ENCODE assay signal across 11 mouse cellular contexts in the genomic region with DNA sequence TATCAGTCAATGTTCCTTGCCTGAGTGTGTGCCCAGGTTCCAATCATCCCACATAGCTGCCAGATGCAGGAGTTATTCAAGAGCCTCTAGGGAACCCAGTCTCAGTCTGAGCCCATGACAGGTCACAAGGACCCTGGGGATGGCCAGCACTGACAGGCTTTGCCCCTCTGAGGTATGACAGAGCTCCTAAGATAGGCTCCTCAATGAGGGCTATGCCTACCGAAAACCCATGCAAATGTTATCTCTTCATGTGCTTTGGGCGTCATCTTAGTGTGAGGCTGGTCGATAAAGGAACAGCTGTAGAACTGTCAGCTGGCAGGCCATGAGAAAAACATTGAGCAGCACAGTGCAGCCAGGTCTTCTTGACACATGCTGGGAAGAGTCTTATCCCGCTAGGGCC. TPM values are rescaled to one million over a fixed set of nuclear protein-coding genes. Genes with fewer than 3 reads are reported as not detected.
A peak's percentile ranks its signal among the peaks of the same experiment; 100 is the strongest.
DNase-seq lines count a peak whose midpoint lies in the region; ATAC-seq and TF ChIP-seq lines count a peak whose summit lies in the region.
"Had no signal": no experiment of that assay in that cellular context is flagged by ENCODE, and none has a peak within 500 bp of the region (broad histone marks: within the 10 kb centered on the region; RNA-seq: fewer than 3 reads in every experiment).

No protein-coding gene starts in this region.

- peaks cover 21% of the 10 kb centered on the region for H3K36me3 ChIP-seq in heart, embryonic 12.5 days
- peaks cover 0 to 16% of the 10 kb centered on the region in 2 experiments; a peak in 3 of 4 replicates for H3K36me3 ChIP-seq in MEL (ENCODE audit: control insufficient read depth in 1 of 2, insufficient read depth in 2 of 2, low read length in 2 of 2)
- peaks cover 48% of the 10 kb centered on the region for H3K36me3 ChIP-seq in liver, embryonic 15.5 days (replicated peaks)

- peak overlapping the region; percentile 27 for H3K4me2 ChIP-seq in heart, embryonic 12.5 days
- peak overlapping the region; percentile 91 for H3K4me2 ChIP-seq in liver, embryonic 15.5 days

- TF ChIP-seq EP300 in MEL (IDR thresholded peaks at IDR 0.05; ENCODE audit: low read depth in 1 of 2, low read length in 2 of 2): peak; percentile 59 to 77

- TF ChIP-seq POLR2A in MEL (IDR thresholded peaks at IDR 0.05; ENCODE audit: control insufficient read depth in 1 of 2, insufficient read depth in 1 of 2, low read depth in 1 of 2, low read length in 2 of 2, poor library complexity in 1 of 2): no peak

- no peaks in the 10 kb centered on the region for H3K79me2 ChIP-seq in MEL (ENCODE audit: control insufficient read depth, insufficient read depth, low read length, poor library complexity)

- WGBS in heart, embryonic 12.5 days: 42% methylated on average over 4 of the region's 4 CpGs
- WGBS in liver, embryonic 15.5 days (ENCODE audit: insufficient replicate concordance): 27% methylated on average over 4 of the region's 4 CpGs

- H3K9me3 ChIP-seq in heart, embryonic 12.5 days (replicated peaks): no peaks in the 10 kb centered on the region
- no peaks in the 10 kb centered on the region for H3K9me3 ChIP-seq in MEL (replicated peaks; ENCODE audit: insufficient read depth, low read length)
- no peaks in the 10 kb centered on the region for H3K9me3 ChIP-seq in liver, embryonic 15.5 days (replicated peaks)
- H3K9me3 ChIP-seq: megakaryocyte, embryonic 14.5 days had no signal

- DNase-seq in heart, adult 18-20 months: no peak
- DNase-seq in MEL (ENCODE audit: low read depth, low spot score): peak; percentile 67
- DNase-seq in embryo, embryonic 10 days (ENCODE audit: low spot score): no peak
- no peak for DNase-seq in kidney, postnatal 25 days
- no peak for DNase-seq in embryo, embryonic 11 days
- DNase-seq: cerebellum, postnatal 25 days; kidney, postnatal 10 days had no signal

- H3K4me1 ChIP-seq in heart, embryonic 12.5 days (replicated peaks): peaks cover 22% of the 10 kb centered on the region
- H3K4me1 ChIP-seq in MEL (ENCODE audit: control insufficient read depth in 1 of 2, insufficient read depth in 2 of 2, low read length in 2 of 2): peaks cover 10 to 18% of the 10 kb centered on the region in 2 experiments
- peaks cover 66% of the 10 kb centered on the region for H3K4me1 ChIP-seq in liver, embryonic 15.5 days (replicated peaks)

- no peaks in the 10 kb centered on the region for H3K27me3 ChIP-seq in heart, embryonic 12.5 days (replicated peaks)
- H3K27me3 ChIP-seq in MEL (ENCODE audit: control insufficient read depth in 1 of 2, insufficient read depth in 2 of 2, low read length in 2 of 2): no peaks in the 10 kb centered on the region
- no peaks in the 10 kb centered on the region for H3K27me3 ChIP-seq in liver, embryonic 15.5 days

- no peak overlapping the region for H3K4me3 ChIP-seq in heart, embryonic 12.5 days
- H3K4me3 ChIP-seq in MEL (ENCODE audit: control insufficient read depth in 1 of 2, insufficient read depth in 1 of 2, low read depth in 2 of 2, low read length in 2 of 2): no peak overlapping the region
- H3K4me3 ChIP-seq in liver, embryonic 15.5 days (replicated peaks): peak overlapping the region; percentile 79

- peak; percentile 59 for ATAC-seq in heart, embryonic 12.5 days (ENCODE audit: insufficient number of reproducible peaks, low FRiP score)
- ATAC-seq in erythroblast, adult 5-6 weeks (replicated peaks; ENCODE audit: low FRiP score, poor library complexity, severe bottlenecking): peak; percentile 64
- peak; percentile 81 for ATAC-seq in liver, embryonic 15.5 days (ENCODE audit: insufficient read depth)

- H3K27ac ChIP-seq in heart, embryonic 12.5 days (ENCODE audit: poor library complexity, severe bottlenecking): peak overlapping the region; percentile 71
- H3K27ac ChIP-seq in MEL (ENCODE audit: control insufficient read depth, low read depth, low read length): no peak overlapping the region
- peak overlapping the region; percentile 98 for H3K27ac ChIP-seq in liver, embryonic 15.5 days (replicated peaks)

- TF ChIP-seq RAD21 in MEL (IDR thresholded peaks at IDR 0.05; ENCODE audit: low read depth, low read length): no peak

- no peak for TF ChIP-seq CTCF in MEL (IDR thresholded peaks at IDR 0.05 in 2 of 3, conservative IDR thresholded peaks at IDR 0.05 in 1 of 3; ENCODE audit: control insufficient read depth in 1 of 3, insufficient read depth in 1 of 3, low read depth in 2 of 3, low read length in 3 of 3, poor library complexity in 1 of 3, severe bottlenecking in 1 of 3)

- no peak overlapping the region for H3K9ac ChIP-seq in heart, embryonic 12.5 days
- no peak overlapping the region for H3K9ac ChIP-seq in MEL (ENCODE audit: control insufficient read depth, low read depth, low read length, poor library complexity, severe bottlenecking)
- H3K9ac ChIP-seq in liver, embryonic 15.5 days: peak overlapping the region; percentile 55

TF ChIP-seq in MEL, 35 proteins besides CTCF, POLR2A, EP300 and RAD21:
- TF ChIP-seq CHD1 (IDR thresholded peaks at IDR 0.05; ENCODE audit: low read depth, low read length) (no peak), RCOR1 (IDR thresholded peaks at IDR 0.05; ENCODE audit: low read depth, low read length) (no peak), E2F4 (IDR thresholded peaks at IDR 0.05; ENCODE audit: borderline replicate concordance, low read depth, low read length) (no peak), MYC (IDR thresholded peaks at IDR 0.05; ENCODE audit: low read depth, low read length) (0 out of 2 replicates have a peak, but pooled peaks have one; percentile 54), GATA1 (IDR thresholded peaks at IDR 0.05; ENCODE audit: low read depth, low read length) (peak; percentile 87), MAZ (IDR thresholded peaks at IDR 0.05; ENCODE audit: low read depth, low read length) (0 out of 2 replicates have a peak, but pooled peaks have one; percentile 13), HCFC1 (IDR thresholded peaks at IDR 0.05; ENCODE audit: low read depth, low read length) (0 out of 2 replicates have a peak, but pooled peaks have one; percentile 24), MAX (IDR thresholded peaks at IDR 0.05; ENCODE audit: low read length) (peak; percentile 81), USF1 (IDR thresholded peaks at IDR 0.05; ENCODE audit: low read depth, low read length) (peak; percentile 33; the same call in 1 of the 2 replicates), BHLHE40 (IDR thresholded peaks at IDR 0.05; ENCODE audit: borderline replicate concordance, low read depth, low read length) (peak; percentile 81), TCF12 (IDR thresholded peaks at IDR 0.05; ENCODE audit: low read depth, low read length) (peak; percentile 85), SIN3A (IDR thresholded peaks at IDR 0.05; ENCODE audit: low read length) (peak; percentile 100), ETS1 (IDR thresholded peaks at IDR 0.05; ENCODE audit: low read depth, low read length) (peak; percentile 100), GABPA (IDR thresholded peaks at IDR 0.05; ENCODE audit: low read depth, low read length) (no peak), MXI1 (IDR thresholded peaks at IDR 0.05; ENCODE audit: low read depth, low read length) (peak; percentile 96)

RNA-seq across cellular contexts. Expression of gene Fn3k, which starts 1.3 kb away (rescaled TPM):
- 6.2 TPM in 2 replicates for polyA plus RNA-seq in heart, embryonic 12.5 days (2016; fragmentation: Nextera tagmentation; extraction: Ambion mirVana)
- total RNA-seq in heart, adult 18-20 months (2021): 10 to 100 TPM; 27.8 to 33.3 TPM
- total RNA-seq in MEL (2012; rRNA removed): 0.27 TPM in 1 of 2 replicates, not detected in the other
- polyA plus RNA-seq in MEL (2012; ENCODE audit: insufficient read depth in 1 of 2, insufficient read length in 2 of 2, low read depth in 1 of 2, low replicate concordance in 2 of 2, missing spikeins in 1 of 2): under 1 TPM in 1 of 2 experiments, not detected in 1; 0.07 TPM
- total RNA-seq in erythroblast, adult 5-6 weeks (2015; ENCODE audit: low replicate concordance): 159 and 182 TPM in 2 replicates
- total RNA-seq in erythroblast, adult 5-6 weeks (2017; ENCODE audit: low replicate concordance): 220 and 265 TPM in 2 replicates
- polyA plus RNA-seq in liver, embryonic 15.5 days (2015; fragmentation: Nextera tagmentation; extraction: Ambion mirVana): 43.7 and 46.6 TPM in 2 replicates

RNA-seq across cellular contexts. Expression of gene Fn3krp, which starts 12.2 kb away (rescaled TPM):
- polyA plus RNA-seq in heart, embryonic 12.5 days (2016; fragmentation: Nextera tagmentation; extraction: Ambion mirVana): 4.1 and 4.3 TPM in 2 replicates
- total RNA-seq in heart, adult 18-20 months (2021): 1 to 10 TPM; 6.0 to 6.9 TPM
- 22.5 and 25.9 TPM in 2 replicates for total RNA-seq in MEL (2012; rRNA removed)
- 10 to 100 TPM in 1 of 2 experiments, 1 to 10 TPM in 1; 6.8 to 77.1 TPM for polyA plus RNA-seq in MEL (2012; ENCODE audit: insufficient read depth in 1 of 2, insufficient read length in 2 of 2, low read depth in 1 of 2, low replicate concordance in 2 of 2, missing spikeins in 1 of 2)
- 76.1 and 78.2 TPM in 2 replicates for total RNA-seq in erythroblast, adult 5-6 weeks (2015; ENCODE audit: low replicate concordance)
- 150 and 165 TPM in 2 replicates for total RNA-seq in erythroblast, adult 5-6 weeks (2017; ENCODE audit: low replicate concordance)
- polyA plus RNA-seq in liver, embryonic 15.5 days (2015; fragmentation: Nextera tagmentation; extraction: Ambion mirVana): 27.3 and 28.1 TPM in 2 replicates

RNA-seq across cellular contexts. Expression of gene Tbcd, which starts 18.4 kb away (rescaled TPM):
- 24.4 and 26.6 TPM in 2 replicates for polyA plus RNA-seq in heart, embryonic 12.5 days (2016; fragmentation: Nextera tagmentation; extraction: Ambion mirVana)
- 10 to 100 TPM; 12.0 to 12.7 TPM for total RNA-seq in heart, adult 18-20 months (2021)
- 65.3 and 72.3 TPM in 2 replicates for total RNA-seq in MEL (2012; rRNA removed)
- polyA plus RNA-seq in MEL (2012; ENCODE audit: insufficient read depth in 1 of 2, insufficient read length in 2 of 2, low read depth in 1 of 2, low replicate concordance in 2 of 2, missing spikeins in 1 of 2): 10 to 100 TPM in 1 of 2 experiments, not detected in 1; 50.0 TPM
- 67.3 and 91.8 TPM in 2 replicates for total RNA-seq in erythroblast, adult 5-6 weeks (2015; ENCODE audit: low replicate concordance)
- total RNA-seq in erythroblast, adult 5-6 weeks (2017; ENCODE audit: low replicate concordance): 76.7 and 101 TPM in 2 replicates
- 20.2 and 22.7 TPM in 2 replicates for polyA plus RNA-seq in liver, embryonic 15.5 days (2015; fragmentation: Nextera tagmentation; extraction: Ambion mirVana)

RNA-seq across cellular contexts. Expression of gene Rab40b, which starts 45.3 kb away (rescaled TPM):
- 3.8 and 4.4 TPM in 2 replicates for polyA plus RNA-seq in heart, embryonic 12.5 days (2016; fragmentation: Nextera tagmentation; extraction: Ambion mirVana)
- 1 to 10 TPM; 2.0 to 2.1 TPM for total RNA-seq in heart, adult 18-20 months (2021)
- 0.23 and 0.39 TPM in 2 replicates for total RNA-seq in MEL (2012; rRNA removed)
- polyA plus RNA-seq in MEL (2012; ENCODE audit: insufficient read depth in 1 of 2, insufficient read length in 2 of 2, low read depth in 1 of 2, low replicate concordance in 2 of 2, missing spikeins in 1 of 2): not detected
- not detected in 2 replicates for total RNA-seq in erythroblast, adult 5-6 weeks (2015; ENCODE audit: low replicate concordance)
- not detected in 2 replicates for total RNA-seq in erythroblast, adult 5-6 weeks (2017; ENCODE audit: low replicate concordance)
- polyA plus RNA-seq in liver, embryonic 15.5 days (2015; fragmentation: Nextera tagmentation; extraction: Ambion mirVana): 1.3 and 1.4 TPM in 2 replicates

Comparison
In these comparisons a context has a peak if more than half of its experiments do, and no peak if none do; other contexts are left out.
1. RNA of gene Fn3k, which starts 1.3 kb away (total RNA-seq): 159 to 265 TPM in erythroblast, adult 5-6 weeks and 27.8 to 33.3 TPM in heart, adult 18-20 months; 0.27 TPM in MEL; every median in the first group is over 10 times any median in the second.
2. Peak in every context shown above with its lines, with median percentiles within 50 percentile points of each other: ATAC-seq.